Mouse (Mus musculus): ENCODE data around the gene Vmn2r87. TPM values are rescaled to one million over a fixed set of nuclear protein-coding genes. Genes with fewer than 3 reads are reported as not detected.

Vmn2r87 gene
- polyA plus RNA-seq, 1 experiment from 2014 or later = not detected

Other genes with a start within 250 kb of the Vmn2r87 start
- gene Neurod4, start 217.2 kb downstream of the Vmn2r87 start, polyA plus RNA-seq (2015; fragmentation: Nextera tagmentation; extraction: Ambion mirVana) = 0.08 and 0.13 TPM in 2 replicates
- 0.64 and 1.0 TPM in 2 replicates for gene Tespa1, start 174.5 kb downstream of the Vmn2r87 start, polyA plus RNA-seq (2015; fragmentation: Nextera tagmentation; extraction: Ambion mirVana)
- 0.01 TPM in 1 of 2 replicates, not detected in the other for gene Vmn2r84, start 103.1 kb downstream of the Vmn2r87 start, polyA plus RNA-seq (2015; fragmentation: Nextera tagmentation; extraction: Ambion mirVana)
- gene Vmn2r85, start 67.7 kb downstream of the Vmn2r87 start, polyA plus RNA-seq (2015; fragmentation: Nextera tagmentation; extraction: Ambion mirVana) = not detected in 2 replicates
- gene Vmn2r86, start 41.3 kb downstream of the Vmn2r87 start, polyA plus RNA-seq (2015; fragmentation: Nextera tagmentation; extraction: Ambion mirVana) = not detected in 2 replicates

All from stomach, embryonic 15.5 days (tissue).